Mouse (Mus musculus): ENCODE results near the gene Rbfox3.

DNA sequence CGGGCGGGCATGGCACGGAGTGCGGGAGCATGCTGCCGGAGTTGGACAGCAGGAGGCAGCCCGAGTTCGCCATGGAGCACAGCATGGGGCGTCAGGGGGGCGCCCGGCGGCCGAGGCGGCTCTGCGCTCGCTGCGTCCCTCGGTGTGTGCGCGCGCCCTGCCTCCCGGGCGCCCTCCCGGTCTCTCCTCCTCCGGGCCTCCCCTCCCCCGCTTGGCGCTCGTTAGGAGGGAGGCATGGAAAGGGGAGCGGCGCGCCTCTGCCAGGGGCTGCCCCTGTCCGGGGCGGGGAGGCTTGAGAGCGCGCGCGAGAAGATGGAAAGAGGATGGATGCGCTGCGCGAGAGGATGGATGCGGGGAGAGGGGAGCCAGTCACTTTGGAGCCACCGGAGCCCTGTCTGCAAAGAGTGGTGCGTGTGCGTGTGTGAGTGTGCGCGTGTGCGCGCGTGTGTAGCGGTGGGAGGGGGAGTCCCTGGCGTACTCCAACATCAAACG lies 341.8 kb downstream of the Rbfox3 start:
- no peak for TF ChIP-seq CTCF (IDR thresholded peaks at IDR 0.05; ENCODE audit: low read depth)
- no peak for TF ChIP-seq EP300 (optimal IDR thresholded peaks at IDR 0.05)

Data from stomach, postnatal 0 days (tissue).